Mouse (Mus musculus) midbrain, embryonic 13.5 days (tissue): ENCODE results near the gene Tmem8. TPM values are rescaled to one million over a fixed set of nuclear protein-coding genes. Genes with fewer than 3 reads are reported as not detected.
A peak's percentile ranks its signal among the peaks of the same experiment; 100 is the strongest.

Source experiments
- ATAC-seq: fragments of 200-750 bp; cut with Nextera tagmentation; 2 replicates; pipeline ENCODE4 v1.8.0; 2017; ENCODE audit warnings: mild to moderate bottlenecking, moderate TSS enrichment, moderate library complexity
- H3K27ac ChIP-seq: fragments of 300-500 bp; sonication (generic); 2 replicates; pipeline ENCODE4 v1.5.1; 2015; ENCODE audit warnings: inconsistent platforms, mild to moderate bottlenecking, moderate library complexity
- H3K27me3 ChIP-seq: fragments of 300-500 bp; sonication (generic); 2 replicates; pipeline ENCODE4 v1.6.1; 2015; ENCODE audit warnings: mild to moderate bottlenecking, inconsistent platforms
- H3K36me3 ChIP-seq: fragments of 300-500 bp; sonication (generic); 2 replicates; pipeline ENCODE4 v1.6.1; 2015; ENCODE audit warnings: mild to moderate bottlenecking, inconsistent platforms
- H3K4me1 ChIP-seq: fragments of 300-500 bp; sonication (generic); replicated peaks from 2 replicates; pipeline ENCODE4 v1.6.1; 2015; ENCODE audit warnings: inconsistent platforms
- H3K4me2 ChIP-seq: fragments of 300-500 bp; sonication (generic); replicated peaks from 2 replicates; pipeline ENCODE4 v1.6.1; 2015; ENCODE audit warnings: moderate library complexity, mild to moderate bottlenecking, inconsistent platforms
- H3K4me3 ChIP-seq: fragments of 300-500 bp; sonication (generic); replicated peaks from 2 replicates; pipeline ENCODE4 v1.5.1; 2015; ENCODE audit warnings: mild to moderate bottlenecking, inconsistent platforms
- H3K9ac ChIP-seq: fragments of 300-500 bp; sonication (generic); replicated peaks from 2 replicates; pipeline ENCODE4 v1.6.1; 2015; ENCODE audit warnings: mild to moderate bottlenecking, inconsistent platforms
- H3K9me3 ChIP-seq: fragments of 300-500 bp; sonication (generic); 2 replicates; pipeline ENCODE4 v1.6.1; 2016; ENCODE audit warnings: mild to moderate bottlenecking, inconsistent platforms
- WGBS: fragments of 180-500 bp; shearing (Covaris S2); methylation state at CpG from one replicate; pipeline ENCODE4 v1.1.7; 2015; 5-methylcytosine and 5-hydroxymethylcytosine counted together
- polyA plus RNA-seq: library from polyadenylated mRNA; unstranded; fragments of >200 nt; fragmentation: Nextera tagmentation; extraction: Ambion mirVana; gene quantifications from 2 replicates; pipeline ENCODE4 v1.2.1, GENCODE M21; 2015

The Tmem8 gene
- polyA plus RNA-seq, 1 experiment from 2014 or later = 2.4 TPM

DNA sequence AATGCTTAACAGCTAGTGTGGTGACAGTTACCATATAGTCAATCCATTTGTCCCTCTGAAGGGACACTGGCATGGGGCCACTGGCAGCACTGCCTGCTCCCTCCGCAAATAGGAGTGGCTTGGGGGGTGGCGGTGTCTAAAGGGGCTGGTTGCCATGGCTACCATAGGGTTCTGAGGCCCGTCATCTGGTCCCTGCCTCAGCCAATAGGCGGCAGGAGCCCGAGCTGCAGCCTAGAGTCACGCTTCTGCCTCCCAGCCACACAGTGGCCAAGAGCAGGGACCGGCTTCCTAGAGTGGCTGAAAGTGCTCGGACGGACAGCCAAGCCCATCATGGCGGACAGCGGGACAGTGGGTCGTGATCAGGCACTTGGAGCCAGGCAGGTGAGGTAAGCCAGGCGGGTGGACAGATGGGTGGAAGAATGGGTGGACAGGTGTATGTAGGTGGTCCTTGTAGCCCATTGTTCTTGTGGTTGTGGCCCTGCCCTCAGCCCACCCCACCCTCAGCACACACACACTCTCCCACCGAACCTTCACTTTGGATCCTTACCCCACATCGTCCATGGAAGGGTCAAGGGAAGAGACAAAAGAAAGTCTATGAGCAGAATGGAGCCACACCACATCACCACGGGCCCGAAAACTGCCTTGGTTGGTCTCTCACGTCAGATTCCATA lies 18.1 kb downstream of the Tmem8 start:
- H3K27me3 ChIP-seq = peaks cover 25% of the 10 kb centered on the region; the same call in 1 of the 2 replicates
- peaks cover 38% of the 10 kb centered on the region for H3K4me1 ChIP-seq
- peak overlapping the region; percentile 50 for H3K4me3 ChIP-seq
- H3K9me3 ChIP-seq = no peaks in the 10 kb centered on the region
- peak; percentile 83 for ATAC-seq
- H3K36me3 ChIP-seq = peaks cover 54% of the 10 kb centered on the region
- H3K4me2 ChIP-seq = peak overlapping the region; percentile 64
- 42% methylated on average over 18 of the region's 18 CpGs for WGBS
- H3K27ac ChIP-seq = peak overlapping the region; percentile 92
- H3K9ac ChIP-seq = peak overlapping the region; percentile 72

DNA sequence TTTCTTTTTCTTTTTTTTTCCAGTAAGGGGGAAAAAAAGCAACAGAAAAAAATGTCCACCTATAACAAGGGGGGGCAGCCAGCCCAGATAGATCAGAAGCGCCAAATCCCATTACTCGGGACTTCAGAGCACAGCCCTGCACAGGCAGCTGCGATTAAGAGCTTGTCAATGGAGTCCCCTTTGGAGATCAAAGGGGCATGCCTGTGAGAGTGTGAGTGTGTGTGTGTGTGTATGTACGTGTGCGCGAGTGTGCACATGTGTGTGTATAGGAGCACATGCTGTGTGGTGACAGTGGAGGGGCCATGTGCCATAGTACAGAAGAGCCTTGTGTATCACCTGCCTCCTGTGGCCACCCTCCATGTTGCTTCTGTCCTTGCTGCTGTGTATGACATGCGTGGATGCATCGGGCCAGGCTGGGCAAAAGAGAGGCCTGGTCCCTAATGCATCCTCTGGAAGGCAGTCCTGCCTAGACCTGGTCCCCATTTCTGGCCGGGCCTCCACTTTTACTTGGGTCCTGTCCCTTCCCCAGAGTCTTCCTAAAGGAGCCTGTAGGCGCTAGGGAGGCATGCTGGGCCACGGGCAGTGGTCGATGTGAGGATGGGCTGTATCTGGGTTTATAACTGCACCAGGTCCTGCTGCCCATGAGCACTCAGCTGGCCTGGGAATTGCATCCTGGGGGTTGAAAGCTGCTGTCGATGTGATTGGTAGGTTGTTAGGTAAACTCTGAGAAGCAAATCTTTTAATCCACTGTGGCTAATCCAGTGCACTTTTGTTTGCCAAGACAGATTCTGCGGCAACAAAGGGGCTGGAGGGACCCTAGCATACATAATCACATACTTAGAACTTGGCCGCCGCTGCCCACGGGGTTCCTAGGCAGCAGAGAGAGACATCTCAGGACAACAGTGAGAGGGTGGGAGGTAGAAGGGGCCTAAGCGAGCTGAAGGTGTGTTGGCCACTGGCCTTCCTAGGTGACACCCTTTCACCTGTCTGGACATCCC lies 19.1 kb downstream of the Tmem8 start:
- peak overlapping the region; percentile 92 for H3K27ac ChIP-seq
- no peaks in the 10 kb centered on the region for H3K9me3 ChIP-seq
- H3K9ac ChIP-seq = peak overlapping the region; percentile 72
- H3K36me3 ChIP-seq = peaks cover 45% of the 10 kb centered on the region
- peak; percentile 69 for ATAC-seq
- H3K27me3 ChIP-seq = peaks cover 27% of the 10 kb centered on the region; the same call in 1 of the 2 replicates
- peak overlapping the region; percentile 64 for H3K4me2 ChIP-seq
- peak overlapping the region; percentile 50 for H3K4me3 ChIP-seq
- 37% methylated on average over 18 of the region's 18 CpGs for WGBS
- peaks cover 38% of the 10 kb centered on the region for H3K4me1 ChIP-seq

DNA sequence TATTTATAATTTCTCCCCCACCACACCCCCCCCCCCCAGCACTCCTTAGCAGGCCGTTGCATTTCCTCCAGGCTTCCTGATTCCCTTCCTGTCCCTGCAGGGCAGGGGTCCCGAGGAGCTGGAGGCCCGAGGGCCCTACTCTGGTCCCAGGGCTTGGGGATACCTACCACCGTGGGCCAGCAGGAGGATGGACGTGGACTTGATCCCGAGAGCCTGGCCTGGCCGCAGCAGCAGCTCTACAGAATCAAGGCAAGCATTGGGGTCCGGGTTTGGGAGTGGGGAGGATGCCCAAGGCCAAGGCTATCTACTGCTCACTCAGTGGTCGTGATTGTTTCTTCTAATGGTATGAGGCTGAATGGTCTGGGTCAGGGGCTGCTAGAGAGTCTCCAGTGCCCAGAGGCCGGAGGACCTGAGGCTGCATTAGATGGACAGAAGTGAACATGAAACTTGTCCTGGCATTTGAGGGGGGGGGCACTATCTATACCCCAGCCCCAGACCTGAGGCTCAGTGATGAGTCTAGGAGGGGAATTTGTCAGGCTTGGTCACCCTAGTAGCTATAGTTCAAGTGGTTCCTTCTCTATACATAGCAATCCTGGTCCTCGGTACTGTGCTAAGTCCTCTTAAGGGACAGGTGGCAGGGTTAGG lies 24.1 kb downstream of the Tmem8 start:
- Histone ChIP-seq H3K27ac (no peak overlapping the region), H3K9me3 (no peaks in the 10 kb centered on the region), H3K27me3 (peaks cover 21% of the 10 kb centered on the region; the same call in 1 of the 2 replicates), H3K4me3 (no peak overlapping the region; the same call in 1 of the 2 replicates), H3K36me3 (peaks cover 5% of the 10 kb centered on the region; the same call in 1 of the 2 replicates), H3K4me2 (0 out of 2 replicates have a peak overlapping the region, but pooled peaks have one; percentile 79), H3K9ac (peak overlapping the region; percentile 99; the same call in 1 of the 2 replicates), H3K4me1 (peaks cover 54% of the 10 kb centered on the region)
- 91% methylated on average over 11 of the region's 11 CpGs for WGBS
- no peak for ATAC-seq

DNA sequence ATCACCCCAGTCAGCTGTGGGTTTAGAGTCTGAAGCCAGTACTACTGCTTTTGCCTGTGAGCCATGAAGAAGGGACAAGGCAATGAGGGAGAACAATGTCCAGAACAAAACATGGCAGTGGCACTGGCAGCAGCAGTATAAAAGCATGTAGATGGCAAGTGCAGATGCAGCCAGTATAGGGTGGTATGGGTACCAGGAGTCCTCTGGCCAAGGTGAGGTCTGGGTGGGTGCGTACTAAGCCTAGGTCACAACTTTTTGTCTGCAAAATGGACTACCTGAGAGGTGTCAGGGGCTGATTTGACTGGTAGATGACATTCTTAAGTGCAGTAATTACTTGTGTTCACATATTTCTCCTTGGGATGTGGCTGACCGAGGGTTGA lies 24.6 kb downstream of the Tmem8 start:
- peak overlapping the region; percentile 95 for H3K27ac ChIP-seq
- WGBS = 86% methylated on average over 2 of the region's 2 CpGs
- ATAC-seq = no peak

DNA sequence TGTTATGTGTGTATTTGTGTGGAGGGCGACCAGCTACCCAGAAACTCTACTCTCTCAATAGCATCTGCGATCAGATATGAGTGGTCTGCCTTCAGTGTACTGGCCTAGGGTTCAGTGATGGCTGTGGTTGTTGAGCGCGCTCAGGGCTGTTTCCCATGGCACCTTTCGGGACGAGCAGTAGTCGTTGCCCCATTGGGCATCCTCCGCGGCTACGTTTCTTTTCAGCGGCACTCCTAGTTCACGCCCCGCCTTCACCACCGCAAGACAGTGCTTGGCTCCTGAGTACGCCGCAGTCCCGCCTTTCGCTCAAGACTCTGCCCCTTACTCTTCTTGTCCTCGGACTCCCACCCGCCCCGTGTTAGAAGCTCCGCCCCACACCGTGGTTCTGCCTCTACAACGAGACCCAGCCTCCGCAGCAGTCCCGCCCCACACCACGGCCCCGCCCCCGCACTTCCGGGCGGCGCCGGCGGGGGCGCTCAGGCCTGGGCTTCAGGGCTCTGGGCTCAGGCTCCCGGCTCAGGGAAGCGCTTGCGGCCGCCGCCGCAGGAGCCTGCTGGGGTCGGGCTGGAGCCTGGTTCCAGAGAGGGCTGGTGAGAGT lies 25.2 kb downstream of the Tmem8 start, which contains the start of gene Axin1:
Axin1 (plus strand) TSS at position 450 of the 598 bp plus-strand sequence.
- peak; percentile 98 for ATAC-seq
- peak within 1 kb of the TSS; percentile 79 for H3K4me2 ChIP-seq
- H3K4me3 ChIP-seq = peak within 1 kb of the TSS; percentile 95

More for the DNA sequence above, 24.6 kb downstream of the Tmem8 start:
- peaks cover 21% of the 10 kb centered on the region; the same call in 1 of the 2 replicates for H3K27me3 ChIP-seq
- H3K4me2 ChIP-seq = peak overlapping the region; percentile 79
- peaks cover 10% of the 10 kb centered on the region for H3K36me3 ChIP-seq
- peak overlapping the region; percentile 99 for H3K9ac ChIP-seq
- H3K9me3 ChIP-seq = no peaks in the 10 kb centered on the region
- H3K4me1 ChIP-seq = peaks cover 49% of the 10 kb centered on the region
- H3K4me3 ChIP-seq = peak overlapping the region; percentile 95

DNA sequence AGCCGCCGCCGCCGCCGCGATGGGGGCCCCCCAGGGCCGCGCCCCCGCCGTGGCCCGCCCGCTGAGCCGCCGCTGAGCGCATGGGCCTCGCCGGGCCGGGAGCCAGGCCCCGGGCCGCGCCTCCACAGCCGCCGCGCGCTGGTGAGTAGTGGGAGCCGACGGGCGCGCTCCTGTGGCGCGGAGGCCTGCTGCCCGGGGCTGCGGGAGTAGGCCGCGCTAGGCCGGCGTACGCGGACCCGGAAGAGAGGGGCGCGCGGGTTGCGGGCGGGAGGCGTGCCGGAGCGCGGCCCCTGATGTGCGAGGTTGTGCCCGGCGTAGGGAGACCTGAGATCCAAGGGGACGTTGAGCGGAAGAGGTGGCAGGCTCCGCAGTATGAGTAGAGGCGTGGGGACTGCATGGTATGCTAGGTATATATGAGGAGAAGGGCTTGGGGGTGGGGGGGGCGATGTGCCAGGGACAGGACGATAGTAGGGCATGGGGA lies 25.8 kb downstream of the Tmem8 start:
- peak overlapping the region; percentile 95 for H3K27ac ChIP-seq
- H3K27me3 ChIP-seq = peaks cover 17% of the 10 kb centered on the region; the same call in 1 of the 2 replicates
- H3K4me2 ChIP-seq = peak overlapping the region; percentile 79
- ATAC-seq = peak; percentile 74
- no peaks in the 10 kb centered on the region for H3K9me3 ChIP-seq
- peak overlapping the region; percentile 99 for H3K9ac ChIP-seq
- under 1% methylated on average over 56 of the region's 58 CpGs for WGBS
- H3K36me3 ChIP-seq = peaks cover 19% of the 10 kb centered on the region
- peak overlapping the region; percentile 95 for H3K4me3 ChIP-seq
- peaks cover 41% of the 10 kb centered on the region for H3K4me1 ChIP-seq

More for the DNA sequence above, 25.2 kb downstream of the Tmem8 start, which contains the start of gene Axin1:
- Histone ChIP-seq H3K27ac (peak within 1 kb of the TSS; percentile 95), H3K27me3 (peaks cover 21% of the 10 kb centered on the region; the same call in 1 of the 2 replicates), H3K36me3 (peaks cover 16% of the 10 kb centered on the region), H3K9ac (peak within 1 kb of the TSS; percentile 99), H3K4me1 (peaks cover 45% of the 10 kb centered on the region), H3K9me3 (no peaks in the 10 kb centered on the region)
- WGBS = under 1% methylated on average over 42 of the region's 42 CpGs

DNA sequence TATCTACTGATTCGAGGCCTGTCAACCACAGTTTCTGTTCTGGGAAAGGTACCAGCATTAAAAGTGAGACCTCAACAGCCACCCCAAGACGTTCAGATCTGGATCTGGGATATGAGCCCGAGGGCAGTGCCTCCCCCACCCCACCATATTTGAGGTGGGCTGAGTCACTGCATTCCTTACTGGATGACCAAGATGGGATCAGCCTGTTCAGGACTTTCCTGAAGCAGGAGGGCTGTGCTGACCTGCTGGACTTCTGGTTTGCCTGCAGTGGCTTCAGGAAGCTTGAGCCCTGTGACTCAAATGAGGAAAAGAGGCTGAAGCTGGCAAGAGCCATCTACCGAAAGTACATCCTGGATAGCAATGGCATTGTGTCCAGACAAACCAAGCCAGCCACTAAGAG lies 29.7 kb downstream of the Tmem8 start:
- Histone ChIP-seq H3K9ac (no peak overlapping the region), H3K36me3 (peaks cover 56% of the 10 kb centered on the region), H3K4me2 (no peak overlapping the region), H3K27ac (no peak overlapping the region), H3K4me3 (no peak overlapping the region), H3K4me1 (peaks cover 30% of the 10 kb centered on the region), H3K27me3 (no peaks in the 10 kb centered on the region), H3K9me3 (no peaks in the 10 kb centered on the region)
- WGBS = 95% methylated on average over 4 of the region's 4 CpGs
- no peak for ATAC-seq

DNA sequence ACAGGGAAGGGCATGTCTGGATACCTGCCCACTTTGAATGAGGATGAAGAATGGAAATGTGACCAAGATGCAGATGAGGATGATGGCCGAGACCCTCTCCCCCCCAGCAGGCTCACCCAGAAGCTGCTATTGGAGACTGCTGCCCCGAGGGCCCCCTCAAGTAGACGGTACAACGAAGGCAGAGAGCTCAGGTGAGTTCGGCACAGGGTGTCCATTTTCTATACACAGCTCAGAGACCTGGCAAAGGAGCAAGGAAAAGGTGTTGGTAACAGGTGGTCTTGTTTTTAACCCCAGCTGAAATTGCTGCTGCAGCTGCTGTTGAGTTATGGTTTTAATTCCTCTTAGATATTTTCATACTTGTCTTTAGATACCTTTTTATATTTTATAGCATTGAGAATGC lies 30.3 kb downstream of the Tmem8 start:
- Histone ChIP-seq H3K4me3 (no peak overlapping the region), H3K27me3 (no peaks in the 10 kb centered on the region), H3K9ac (no peak overlapping the region), H3K36me3 (peaks cover 61% of the 10 kb centered on the region), H3K9me3 (no peaks in the 10 kb centered on the region), H3K4me1 (peaks cover 25% of the 10 kb centered on the region), H3K27ac (no peak overlapping the region), H3K4me2 (no peak overlapping the region)
- 98% methylated on average over 5 of the region's 5 CpGs for WGBS
- ATAC-seq = no peak

DNA sequence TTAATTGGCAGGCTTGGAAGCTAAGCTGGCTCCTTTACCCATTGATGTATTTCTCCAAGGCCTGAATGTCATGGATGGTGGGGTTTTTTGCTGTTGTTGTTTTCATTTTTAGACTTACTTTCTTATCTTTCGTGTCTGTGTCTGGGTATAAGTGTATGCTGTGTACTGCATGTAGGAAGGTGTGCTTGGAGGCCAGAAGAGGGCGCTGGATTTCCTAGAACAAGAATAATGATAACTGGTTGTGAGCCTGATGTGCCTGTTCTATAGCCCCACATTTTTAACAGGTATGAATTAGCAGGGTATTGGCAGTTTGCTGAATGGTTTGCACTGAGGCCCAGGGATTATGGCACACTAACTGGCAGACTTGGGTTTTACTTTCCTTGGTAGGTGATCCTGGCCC lies 36.0 kb downstream of the Tmem8 start:
- H3K4me1 ChIP-seq = no peaks in the 10 kb centered on the region
- H3K4me2 ChIP-seq = no peak overlapping the region
- no peak for ATAC-seq
- H3K27me3 ChIP-seq = no peaks in the 10 kb centered on the region
- H3K9ac ChIP-seq = no peak overlapping the region
- WGBS = 88% methylated on average over 2 of the region's 2 CpGs
- peaks cover 85% of the 10 kb centered on the region for H3K36me3 ChIP-seq
- no peak overlapping the region for H3K27ac ChIP-seq
- H3K4me3 ChIP-seq = no peak overlapping the region
- no peaks in the 10 kb centered on the region for H3K9me3 ChIP-seq

DNA sequence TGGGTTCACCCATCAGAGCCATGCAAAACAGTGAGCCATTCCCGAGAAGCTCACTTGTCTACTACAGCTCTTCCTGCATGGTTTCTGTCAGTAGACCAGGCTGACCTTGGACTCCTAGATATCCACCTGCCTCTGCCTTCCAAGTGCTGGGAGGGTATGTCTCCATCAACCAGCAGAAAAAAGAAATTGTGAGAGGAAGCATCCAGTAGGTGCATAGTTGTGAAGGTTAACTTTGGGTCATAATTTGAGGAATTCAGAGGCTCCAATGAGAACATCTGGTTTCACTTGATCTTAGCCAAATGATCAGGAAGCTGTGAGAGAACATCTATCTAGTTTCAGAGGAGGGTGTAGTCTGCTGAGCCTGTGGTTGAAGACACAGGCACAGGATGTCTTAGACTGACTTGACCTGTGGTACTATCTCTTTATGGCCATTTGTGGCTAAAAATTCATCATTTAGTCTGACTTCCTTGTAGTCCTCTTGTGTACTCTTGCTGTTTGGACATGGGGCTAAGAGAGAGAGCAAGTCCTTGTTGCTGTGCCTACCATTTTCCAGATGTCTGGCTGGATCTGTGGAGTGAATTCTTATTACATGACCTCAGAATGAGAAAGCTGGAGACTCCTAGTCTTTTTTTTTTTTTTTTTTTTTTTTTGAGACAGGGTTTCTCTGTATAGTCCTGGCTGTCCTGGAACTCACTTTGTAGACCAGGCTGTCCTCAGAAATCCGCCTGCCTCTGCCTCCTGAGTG lies 39.0 kb downstream of the Tmem8 start:
- no peak overlapping the region for H3K4me3 ChIP-seq
- H3K36me3 ChIP-seq = peaks cover 68% of the 10 kb centered on the region
- ATAC-seq = no peak
- no peaks in the 10 kb centered on the region for H3K4me1 ChIP-seq
- H3K9me3 ChIP-seq = no peaks in the 10 kb centered on the region
- H3K9ac ChIP-seq = no peak overlapping the region
- no peak overlapping the region for H3K27ac ChIP-seq
- WGBS = 95% methylated on average over 2 of the region's 2 CpGs
- no peak overlapping the region for H3K4me2 ChIP-seq
- no peaks in the 10 kb centered on the region for H3K27me3 ChIP-seq
